Mouse (Mus musculus): ENCODE measurements around the gene Plpp7. TPM values are rescaled to one million over a fixed set of nuclear protein-coding genes. Genes with fewer than 3 reads are reported as not detected.

Gene Plpp7
- polyA plus RNA-seq, 2 experiments, result 1.1 to 1.4 TPM

- Histone ChIP-seq H3K27me3 (ENCODE audit: control insufficient read depth, insufficient read depth, low read length) (no peaks in the 10 kb centered on the region), H3K27ac (peak overlapping the region; percentile 61), H3K4me1 (replicated peaks; ENCODE audit: control insufficient read depth in 2 of 2, insufficient read depth in 2 of 2, low read length in 1 of 2) (peaks cover 36 to 43% of the 10 kb centered on the region in 2 experiments), H3K9me3 (ENCODE audit: control insufficient read depth, low read length) (no peaks in the 10 kb centered on the region), H3K36me3 (replicated peaks; ENCODE audit: control insufficient read depth, insufficient read depth, low read depth) (peaks cover 10% of the 10 kb centered on the region), H3K9ac (replicated peaks) (peak overlapping the region; percentile 54; the same call in 1 of the 2 replicates), H3K4me3 (ENCODE audit: insufficient read depth in 1 of 2, low read depth in 2 of 2, low read length in 2 of 2) (no peak overlapping the region), H3K4me2 (ENCODE audit: low read depth) (peak overlapping the region; percentile 58)
- DNase-seq (ENCODE audit: low read depth in 3 of 3, low spot score in 3 of 3) (no peak), ATAC-seq (ENCODE audit: insufficient read depth) (no peak)
- no peak for TF ChIP-seq EP300 (IDR thresholded peaks at IDR 0.05; ENCODE audit: low read depth)
- no peak for TF ChIP-seq CTCF (IDR thresholded peaks at IDR 0.05; ENCODE audit: low read depth)
- 62% methylated on average over 15 of the region's 15 CpGs for WGBS (ENCODE audit: insufficient replicate concordance)
These were observed 32.5 kb upstream of the Plpp7 start for GRCm38 (mm10) chr2:32062626-32063410.

DNA sequence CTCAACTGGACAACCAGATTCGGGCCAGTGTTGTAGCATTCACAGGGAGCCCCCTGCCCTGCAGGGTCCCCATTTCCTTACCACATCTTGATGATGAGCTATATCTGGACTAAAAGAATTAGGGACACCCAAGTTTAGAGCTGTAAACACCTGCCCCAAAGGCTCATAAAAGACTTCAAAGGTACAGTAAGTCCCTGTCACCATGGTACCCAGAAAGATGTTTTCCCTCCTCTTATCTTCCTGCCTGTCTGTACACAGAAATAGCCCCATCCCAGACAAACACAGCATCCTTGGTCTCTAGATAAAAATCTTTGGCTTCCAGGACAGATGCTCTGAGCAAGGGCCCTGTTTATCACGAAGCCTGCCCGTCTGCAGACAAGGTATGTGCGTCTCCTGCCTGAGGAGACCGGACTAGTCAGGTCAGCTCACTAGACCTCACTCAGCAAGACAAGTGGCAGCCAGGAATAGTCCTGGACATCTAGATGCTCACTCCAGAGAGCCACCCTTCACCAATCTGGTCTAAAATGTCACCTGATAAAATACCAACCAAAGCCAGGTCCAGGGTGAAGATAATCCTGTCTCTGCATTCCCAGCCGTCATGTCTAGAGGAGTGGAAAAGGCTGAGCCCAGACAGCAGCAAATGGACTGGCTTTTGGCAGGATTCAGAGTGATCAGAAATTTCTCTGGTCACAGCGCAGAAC is 31.7 kb upstream of the Plpp7 start:
- H3K9ac ChIP-seq (replicated peaks), result no peak overlapping the region
- H3K4me2 ChIP-seq (ENCODE audit: low read depth), result no peak overlapping the region
- H3K9me3 ChIP-seq (ENCODE audit: control insufficient read depth, low read length), result no peaks in the 10 kb centered on the region
- DNase-seq (ENCODE audit: low read depth in 3 of 3, low spot score in 3 of 3) (no peak), ATAC-seq (ENCODE audit: insufficient read depth) (no peak)
- peaks cover 36 to 43% of the 10 kb centered on the region in 2 experiments for H3K4me1 ChIP-seq (replicated peaks; ENCODE audit: control insufficient read depth in 2 of 2, insufficient read depth in 2 of 2, low read length in 1 of 2)
- H3K36me3 ChIP-seq (replicated peaks; ENCODE audit: control insufficient read depth, insufficient read depth, low read depth), result peaks cover 18% of the 10 kb centered on the region
- TF ChIP-seq EP300 (IDR thresholded peaks at IDR 0.05; ENCODE audit: low read depth) (no peak), CTCF (IDR thresholded peaks at IDR 0.05; ENCODE audit: low read depth) (no peak)
- no peaks in the 10 kb centered on the region for H3K27me3 ChIP-seq (ENCODE audit: control insufficient read depth, insufficient read depth, low read length)
- WGBS (ENCODE audit: insufficient replicate concordance), result 43% methylated on average over 7 of the region's 7 CpGs
- peak overlapping the region; percentile 61 for H3K27ac ChIP-seq
- no peak overlapping the region for H3K4me3 ChIP-seq (ENCODE audit: insufficient read depth in 1 of 2, low read depth in 2 of 2, low read length in 2 of 2)

GRCm38 (mm10) chr2:32064913-32065312 is 30.4 kb upstream of the Plpp7 start:
- H3K4me2 ChIP-seq (ENCODE audit: low read depth), result no peak overlapping the region
- 62% methylated on average over 13 of the region's 13 CpGs for WGBS (ENCODE audit: insufficient replicate concordance)
- no peaks in the 10 kb centered on the region for H3K9me3 ChIP-seq (ENCODE audit: control insufficient read depth, low read length)
- ATAC-seq (ENCODE audit: insufficient read depth) (no peak), DNase-seq (ENCODE audit: low read depth in 3 of 3, low spot score in 3 of 3) (no peak)
- peaks cover 28% of the 10 kb centered on the region for H3K36me3 ChIP-seq (replicated peaks; ENCODE audit: control insufficient read depth, insufficient read depth, low read depth)
- H3K4me3 ChIP-seq (ENCODE audit: insufficient read depth in 1 of 2, low read depth in 2 of 2, low read length in 2 of 2), result no peak overlapping the region
- H3K9ac ChIP-seq (replicated peaks), result no peak overlapping the region
- no peaks in the 10 kb centered on the region for H3K27me3 ChIP-seq (ENCODE audit: control insufficient read depth, insufficient read depth, low read length)
- H3K4me1 ChIP-seq (replicated peaks; ENCODE audit: control insufficient read depth in 2 of 2, insufficient read depth in 2 of 2, low read length in 1 of 2), result peaks cover 36 to 42% of the 10 kb centered on the region in 2 experiments
- TF ChIP-seq CTCF (IDR thresholded peaks at IDR 0.05; ENCODE audit: low read depth) (no peak; the same call in 1 of the 2 replicates), EP300 (IDR thresholded peaks at IDR 0.05; ENCODE audit: low read depth) (no peak)
- no peak overlapping the region for H3K27ac ChIP-seq

DNA sequence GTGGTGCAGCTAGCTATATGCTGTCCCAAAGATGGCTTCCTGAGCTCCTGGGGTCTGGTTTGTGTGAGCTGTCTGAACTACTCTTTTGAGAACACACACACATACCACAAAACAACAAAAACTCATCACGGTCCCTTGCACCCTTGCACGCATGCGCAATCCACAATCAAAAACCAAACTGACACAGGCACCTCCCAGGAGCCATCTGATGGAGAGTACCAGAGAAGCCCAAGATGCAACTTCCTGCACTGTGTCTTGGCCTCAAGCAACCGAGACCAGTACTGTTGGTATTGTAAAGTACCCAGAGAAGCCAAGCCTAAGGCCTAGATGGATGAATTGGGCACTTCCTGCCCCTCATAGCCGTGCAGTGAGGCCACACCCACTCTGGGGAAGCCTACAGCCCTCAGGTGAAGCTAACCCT is 29.9 kb upstream of the Plpp7 start:
- WGBS (ENCODE audit: insufficient replicate concordance), result 71% methylated on average over 5 of the region's 5 CpGs
- H3K4me3 ChIP-seq (ENCODE audit: insufficient read depth in 1 of 2, low read depth in 2 of 2, low read length in 2 of 2), result no peak overlapping the region
- H3K9ac ChIP-seq (replicated peaks), result no peak overlapping the region
- no peak overlapping the region for H3K4me2 ChIP-seq (ENCODE audit: low read depth)
- no peak overlapping the region for H3K27ac ChIP-seq
- H3K4me1 ChIP-seq (replicated peaks; ENCODE audit: control insufficient read depth in 2 of 2, insufficient read depth in 2 of 2, low read length in 1 of 2), result peaks cover 35 to 38% of the 10 kb centered on the region in 2 experiments
- H3K36me3 ChIP-seq (replicated peaks; ENCODE audit: control insufficient read depth, insufficient read depth, low read depth), result peaks cover 28% of the 10 kb centered on the region
- no peaks in the 10 kb centered on the region for H3K9me3 ChIP-seq (ENCODE audit: control insufficient read depth, low read length)
- no peak for TF ChIP-seq EP300 (IDR thresholded peaks at IDR 0.05; ENCODE audit: low read depth)
- no peak; the same call in 1 of the 2 replicates for TF ChIP-seq CTCF (IDR thresholded peaks at IDR 0.05; ENCODE audit: low read depth)
- H3K27me3 ChIP-seq (ENCODE audit: control insufficient read depth, insufficient read depth, low read length), result no peaks in the 10 kb centered on the region
- DNase-seq (ENCODE audit: low read depth in 3 of 3, low spot score in 3 of 3), result no peak
- ATAC-seq (ENCODE audit: insufficient read depth), result no peak

- H3K36me3 ChIP-seq (replicated peaks; ENCODE audit: control insufficient read depth, insufficient read depth, low read depth), result peaks cover 28% of the 10 kb centered on the region
- peak; percentile 6; the same call in 1 of the 2 replicates for TF ChIP-seq CTCF (IDR thresholded peaks at IDR 0.05; ENCODE audit: low read depth)
- no peak for TF ChIP-seq EP300 (IDR thresholded peaks at IDR 0.05; ENCODE audit: low read depth)
- H3K9ac ChIP-seq (replicated peaks), result no peak overlapping the region
- DNase-seq (ENCODE audit: low read depth in 3 of 3, low spot score in 3 of 3) (no peak), ATAC-seq (ENCODE audit: insufficient read depth) (no peak)
- H3K27me3 ChIP-seq (ENCODE audit: control insufficient read depth, insufficient read depth, low read length), result no peaks in the 10 kb centered on the region
- no peaks in the 10 kb centered on the region for H3K9me3 ChIP-seq (ENCODE audit: control insufficient read depth, low read length)
- no peak overlapping the region for H3K4me2 ChIP-seq (ENCODE audit: low read depth)
- H3K4me3 ChIP-seq (ENCODE audit: insufficient read depth in 1 of 2, low read depth in 2 of 2, low read length in 2 of 2), result no peak overlapping the region
- no peak overlapping the region for H3K27ac ChIP-seq
- WGBS (ENCODE audit: insufficient replicate concordance), result 81% methylated on average over 4 of the region's 4 CpGs
- H3K4me1 ChIP-seq (replicated peaks; ENCODE audit: control insufficient read depth in 2 of 2, insufficient read depth in 2 of 2, low read length in 1 of 2), result peaks cover 30 to 32% of the 10 kb centered on the region in 2 experiments
These were observed 29.3 kb upstream of the Plpp7 start for GRCm38 (mm10) chr2:32066005-32066404.

Measured in liver, embryonic 14.5 days (tissue).